Mouse (Mus musculus) retina, postnatal 1 day (tissue): ENCODE results near the gene Car15.

Source experiments
- DNase-seq: peaks from one replicate; pipeline ENCODE4 v3.0.0-alpha.2; 2012

Gene Car15

DNA sequence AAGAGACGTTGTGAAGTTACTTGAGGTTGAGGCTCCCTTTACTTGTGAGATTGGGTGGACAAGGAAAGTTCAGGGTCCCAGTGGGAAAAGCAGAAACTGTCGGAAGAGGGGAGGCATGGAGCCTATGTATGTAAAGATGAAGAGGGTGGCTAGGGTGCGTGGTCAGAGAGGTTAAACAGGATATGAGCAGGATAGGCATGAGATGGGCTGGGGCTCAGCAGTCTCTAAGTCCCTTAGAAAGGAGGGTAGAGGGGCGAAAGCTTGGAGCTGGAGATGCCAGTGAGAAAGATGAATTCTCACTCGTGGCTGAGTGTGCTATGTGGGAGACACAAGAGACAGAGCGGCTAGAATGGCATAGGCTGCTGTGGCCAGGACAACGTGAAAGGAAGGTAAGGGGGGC, 5.3 kb downstream of the Car15 start, which contains the start of gene B830017H08Rik:
TSS of gene B830017H08Rik (plus strand) at position 301 of the 400 bp plus-strand sequence.
- no peak for DNase-seq

DNA sequence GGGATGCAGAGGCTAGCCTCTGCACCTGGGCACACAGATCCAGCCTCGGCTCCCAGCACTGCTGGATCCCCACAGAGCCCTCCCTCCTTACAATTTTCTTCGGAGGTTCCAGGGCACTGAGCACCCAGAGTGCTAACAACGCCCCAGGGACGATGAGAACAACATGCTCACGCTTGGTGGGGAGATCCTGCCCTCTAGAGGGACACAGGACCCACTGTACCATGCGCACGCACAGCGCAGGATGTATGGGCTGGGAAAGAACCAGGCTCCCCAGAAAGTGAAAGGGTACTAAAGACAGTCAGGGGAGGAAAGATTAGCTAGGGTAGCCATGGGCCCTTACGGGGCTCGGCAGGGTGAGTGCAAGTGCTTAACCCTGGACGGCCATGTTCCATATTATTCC, 6.4 kb downstream of the Car15 start:
- peak; percentile 62 for DNase-seq

- no peak for DNase-seq
Observed at GRCm38 (mm10) chr16:17830385-17831178, 7.6 kb downstream of the Car15 start.

DNA sequence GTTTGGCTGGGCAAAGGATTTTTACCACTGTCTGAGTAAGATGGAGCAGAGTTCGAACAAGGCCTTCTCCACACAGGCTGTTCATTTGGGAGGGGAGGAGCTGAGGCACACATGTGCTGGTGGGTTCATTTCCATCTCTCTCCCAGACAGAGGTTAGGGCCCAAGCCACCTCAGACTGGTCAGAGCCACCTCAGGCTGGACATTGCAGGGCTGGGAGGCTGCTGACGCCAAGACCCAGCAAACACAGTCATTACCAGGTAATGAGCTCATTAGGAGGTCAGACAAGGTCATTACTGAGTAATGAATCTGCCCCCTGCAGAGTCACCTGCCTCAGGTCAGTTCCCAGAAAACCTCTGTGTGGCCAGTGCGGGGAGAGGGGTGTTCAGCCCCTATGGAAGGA, 9.3 kb downstream of the Car15 start:
- DNase-seq = no peak

DNA sequence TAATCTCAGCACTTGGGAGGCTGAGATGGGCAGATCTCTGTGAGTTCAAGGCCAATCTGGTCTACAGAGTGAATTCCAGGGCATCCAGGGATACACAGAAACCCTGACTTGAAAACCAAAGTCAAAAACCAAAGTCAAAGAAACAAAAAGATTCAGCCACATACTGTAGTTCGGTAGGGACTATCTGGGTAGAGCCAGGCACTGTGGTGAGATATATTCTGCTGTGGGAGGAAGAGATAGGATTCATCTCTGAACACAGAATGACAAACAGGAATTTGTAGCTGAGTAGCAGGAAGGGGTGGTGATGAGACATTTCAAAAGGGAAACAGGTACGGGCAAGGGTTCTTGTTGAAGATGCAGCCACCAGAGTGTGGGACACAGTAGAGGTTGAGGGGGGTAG, 9.9 kb downstream of the Car15 start:
- no peak for DNase-seq

- DNase-seq = no peak
Observed at GRCm38 (mm10) chr16:17826500-17826899, 11.7 kb downstream of the Car15 start.

DNA sequence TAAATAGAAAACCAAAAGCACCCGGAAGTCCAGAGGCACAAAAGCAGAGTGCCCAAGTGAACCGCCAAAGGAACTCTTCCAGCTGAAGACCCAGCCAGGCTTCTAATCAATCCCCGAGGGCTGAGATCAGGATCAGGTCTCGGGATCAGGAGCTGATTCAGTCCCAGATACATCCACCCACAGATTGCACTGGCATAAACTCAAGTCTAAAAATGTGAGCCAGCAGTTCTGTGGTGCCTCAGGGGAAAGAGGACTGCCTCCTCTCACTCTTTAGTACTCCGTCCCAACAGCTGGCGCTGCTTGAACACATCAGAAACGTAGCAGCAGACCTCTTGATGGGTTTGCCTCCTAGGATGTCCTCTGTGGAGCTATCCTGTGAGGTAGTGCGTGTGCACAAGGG, 21.6 kb downstream of the Car15 start:
- DNase-seq = no peak

DNA sequence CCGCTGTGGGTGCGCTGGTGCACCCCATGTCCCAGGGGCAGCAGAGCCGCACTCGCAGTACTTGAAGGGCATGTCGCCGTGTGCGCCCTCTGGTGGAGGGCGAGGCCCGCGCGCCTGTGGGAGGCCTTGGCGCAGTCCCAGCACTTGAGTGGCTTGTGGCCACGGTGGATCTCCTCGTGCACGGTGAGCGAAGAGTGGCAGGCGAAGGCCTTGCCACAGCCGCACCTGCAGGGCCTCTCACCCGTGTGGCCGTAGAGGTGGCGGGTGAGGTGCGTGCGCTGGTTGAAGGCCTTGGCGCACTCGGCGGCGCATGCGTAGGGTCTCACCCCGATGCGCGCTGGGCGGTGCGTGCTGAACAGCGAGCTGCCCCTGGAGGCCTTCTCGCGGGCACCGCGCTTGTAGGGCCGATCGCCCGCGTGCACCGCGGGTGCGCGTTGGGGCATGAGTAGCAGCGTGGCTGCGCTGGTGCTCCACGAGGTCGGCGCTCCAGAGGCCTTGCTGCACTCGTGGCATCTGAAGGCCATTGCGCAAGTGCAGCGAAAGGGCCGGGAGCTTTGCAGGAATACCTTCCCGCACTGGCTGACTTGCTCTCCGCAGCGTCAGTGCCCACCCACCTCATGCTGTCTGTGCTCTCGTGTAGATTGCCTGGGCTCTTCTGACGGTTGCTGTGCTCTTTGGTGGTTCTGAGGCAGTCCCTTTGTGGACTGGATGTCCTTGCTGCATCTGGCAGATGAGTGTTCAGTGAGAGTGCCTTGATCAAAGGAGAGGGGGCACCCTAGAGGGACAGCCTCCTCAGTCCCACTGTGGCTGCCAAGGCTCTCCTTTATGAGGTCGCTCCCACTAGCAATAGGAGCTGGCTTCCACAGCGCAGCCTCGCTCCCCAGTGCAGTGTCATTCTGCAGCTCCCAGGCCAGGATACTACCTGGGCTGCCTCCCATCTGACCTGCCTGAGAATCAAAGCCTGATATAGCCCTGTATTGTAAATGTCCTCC, 22.5 kb downstream of the Car15 start:
- DNase-seq = peak; percentile 90

- no peak for DNase-seq
Observed at GRCm38 (mm10) chr16:17813173-17813572, 25.0 kb downstream of the Car15 start.

DNA sequence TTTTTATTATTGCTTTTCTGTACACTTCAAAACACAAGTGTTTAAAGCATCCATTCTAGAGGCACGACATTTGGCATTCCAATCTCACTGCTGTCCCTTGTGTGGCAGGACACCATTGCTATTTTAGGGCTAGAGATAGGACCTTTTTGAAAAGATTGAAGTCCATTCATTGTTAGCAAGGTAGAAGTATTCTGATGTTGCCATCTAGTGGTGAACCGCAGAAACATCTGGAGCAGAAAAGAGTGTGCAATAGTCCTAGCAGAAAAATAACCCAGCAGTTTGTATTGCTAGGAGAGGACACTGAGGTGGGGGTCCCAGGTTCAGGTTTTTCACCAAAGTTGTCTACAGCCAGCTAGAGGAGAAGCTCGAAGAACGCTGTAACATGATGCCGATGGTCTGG, 26.0 kb downstream of the Car15 start:
- peak; percentile 75 for DNase-seq

- no peak for DNase-seq
Observed at GRCm38 (mm10) chr16:17809711-17810110, 28.5 kb downstream of the Car15 start.

DNA sequence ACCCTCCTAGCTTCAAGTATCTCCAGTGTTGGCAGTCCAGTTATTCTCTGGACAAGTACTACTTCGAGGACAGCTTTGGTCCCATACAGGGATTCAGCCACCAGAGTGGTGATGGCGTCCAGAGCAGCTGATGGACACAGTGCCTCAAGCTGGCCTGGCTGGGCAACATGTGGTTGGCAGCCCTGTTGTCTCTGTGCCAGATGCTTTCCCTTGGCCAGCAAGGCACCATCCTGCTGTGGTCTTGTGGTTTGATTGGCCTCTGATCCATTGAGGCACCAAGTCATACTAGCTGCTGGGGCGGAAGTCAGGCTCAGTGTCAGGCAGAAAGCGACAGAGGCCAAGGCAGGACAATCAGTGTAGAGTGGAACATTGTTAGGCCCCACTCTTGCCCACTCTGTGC, 29.0 kb downstream of the Car15 start:
- DNase-seq = no peak

- DNase-seq = peak; percentile 95
Observed at GRCm38 (mm10) chr16:17807192-17808009, 30.8 kb downstream of the Car15 start.

- DNase-seq = no peak
Observed at GRCm38 (mm10) chr16:17806581-17807191, 31.5 kb downstream of the Car15 start.

- DNase-seq = no peak
Observed at GRCm38 (mm10) chr16:17804982-17805381, 33.2 kb downstream of the Car15 start.

DNA sequence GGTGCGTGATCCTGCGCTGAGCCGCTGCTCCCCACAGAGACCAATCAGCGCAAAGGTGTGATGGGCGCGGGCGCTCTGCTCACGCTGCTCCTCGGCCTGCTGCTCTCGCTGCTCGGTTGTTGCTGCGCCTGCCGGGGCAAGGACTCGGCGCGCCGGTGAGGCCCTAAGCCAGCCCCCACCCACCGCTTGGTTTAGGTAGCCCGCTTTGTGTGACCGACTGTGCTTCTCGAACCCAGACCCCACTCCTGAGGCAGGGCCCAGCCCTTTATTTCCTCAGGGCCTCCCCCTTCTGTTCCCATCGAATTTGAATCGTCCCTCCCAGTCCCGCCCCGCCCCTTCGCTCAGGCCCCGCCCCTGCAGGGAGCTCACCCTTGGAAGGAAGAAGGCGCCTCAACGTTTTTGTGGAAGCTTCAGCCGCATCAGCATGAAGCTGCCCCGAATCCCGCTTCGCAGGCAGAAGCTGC, 33.7 kb downstream of the Car15 start:
- peak; percentile 62 for DNase-seq

GRCm38 (mm10) chr16:17803675-17804448, 34.3 kb downstream of the Car15 start:
- DNase-seq = peak; percentile 19

DNA sequence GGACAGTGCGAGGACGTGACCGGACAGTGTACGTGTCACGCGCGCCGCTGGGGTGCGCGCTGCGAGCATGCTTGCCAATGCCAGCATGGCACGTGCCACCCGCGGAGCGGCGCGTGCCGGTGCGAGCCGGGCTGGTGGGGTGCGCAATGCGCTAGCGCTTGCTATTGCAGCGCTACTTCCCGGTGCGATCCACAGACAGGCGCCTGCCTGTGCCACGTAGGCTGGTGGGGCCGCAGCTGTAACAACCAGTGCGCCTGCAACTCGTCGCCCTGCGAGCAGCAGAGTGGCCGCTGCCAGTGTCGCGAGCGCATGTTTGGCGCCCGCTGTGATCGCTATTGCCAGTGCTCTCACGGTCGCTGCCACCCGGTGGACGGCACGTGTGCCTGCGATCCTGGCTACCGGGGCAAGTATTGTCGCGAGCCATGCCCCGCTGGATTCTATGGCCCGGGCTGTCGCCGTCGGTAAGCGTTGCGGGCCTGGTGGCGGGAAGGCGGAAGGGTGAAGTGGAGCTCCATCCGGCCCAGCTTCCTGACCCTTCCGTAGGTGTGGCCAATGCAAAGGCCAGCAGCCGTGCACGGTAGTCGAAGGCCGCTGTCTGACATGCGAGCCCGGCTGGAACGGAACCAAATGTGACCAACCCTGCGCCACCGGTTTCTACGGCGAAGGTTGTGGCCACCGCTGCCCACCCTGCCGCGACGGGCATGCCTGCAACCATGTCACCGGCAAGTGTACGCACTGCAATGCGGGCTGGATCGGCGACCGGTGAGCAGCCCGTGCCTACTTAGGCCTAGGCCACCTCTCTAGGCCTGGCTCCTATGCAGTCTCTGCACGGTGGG, 35.1 kb downstream of the Car15 start:
- DNase-seq = peak; percentile 66

GRCm38 (mm10) chr16:17802456-17802838, 35.7 kb downstream of the Car15 start:
- no peak for DNase-seq

DNA sequence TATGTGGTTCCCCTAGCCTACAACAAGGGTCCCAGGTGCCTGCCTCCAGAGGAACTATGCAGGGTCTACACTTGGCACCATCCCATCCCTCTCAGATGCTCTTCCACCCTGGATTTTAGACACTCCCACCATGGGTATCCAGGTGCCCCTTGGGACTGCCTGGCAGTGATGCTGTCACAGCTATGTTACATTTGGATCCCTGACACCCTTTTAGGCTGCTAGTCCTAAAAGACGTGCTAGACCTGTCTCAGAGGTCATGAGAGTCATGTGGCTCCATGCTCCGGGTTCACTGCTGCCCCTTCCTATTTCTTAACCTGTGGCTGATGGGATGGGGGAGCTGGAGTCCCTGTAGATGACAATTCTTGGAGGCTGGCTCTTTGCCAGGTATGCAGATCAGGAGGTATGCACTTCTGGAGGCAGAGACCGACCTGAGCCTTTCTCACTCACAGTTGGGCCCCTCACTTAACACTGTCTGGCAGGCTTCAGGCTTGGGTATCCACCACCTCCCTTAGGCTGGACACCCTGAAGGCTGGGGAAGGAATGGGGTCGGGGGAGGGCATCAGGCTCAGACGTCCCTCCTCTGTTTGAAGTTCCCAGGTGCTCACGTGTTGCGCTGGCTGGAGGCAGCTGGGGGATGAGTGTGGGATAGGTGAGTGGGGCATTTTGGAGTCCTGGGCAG, 36.2 kb downstream of the Car15 start:
- peak; percentile 10 for DNase-seq
